Mouse (Mus musculus): ENCODE data around the gene Pla2g2f. TPM values are rescaled to one million over a fixed set of nuclear protein-coding genes. Genes with fewer than 3 reads are reported as not detected.

Pla2g2f gene
- total and polyA plus RNA-seq, 3 experiments = not detected

DNA sequence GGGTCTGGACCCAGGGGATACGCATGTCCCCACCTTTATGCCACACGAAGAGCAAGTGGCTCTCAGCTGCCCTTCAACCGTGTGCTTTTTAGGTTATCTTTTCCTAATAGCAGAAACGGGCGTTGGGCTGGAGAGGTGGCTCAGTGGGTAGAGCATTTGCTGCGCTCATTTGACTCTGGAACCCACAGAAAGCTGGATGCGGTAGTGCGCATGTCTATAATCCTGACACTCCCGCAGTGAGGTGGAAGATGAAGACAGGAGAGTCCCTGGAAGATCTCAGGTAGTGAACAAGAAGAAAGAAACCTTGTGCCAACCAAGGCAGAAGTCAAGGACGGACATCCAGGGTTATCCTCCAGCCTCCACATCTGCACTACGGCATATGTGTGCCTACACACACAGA lies 48.2 kb downstream of the Pla2g2f start:
- no peaks in the 10 kb centered on the region for H3K4me1 ChIP-seq (ENCODE audit: control insufficient read depth in 1 of 2, insufficient read depth in 2 of 2)
- peaks cover 9% of the 10 kb centered on the region for H3K9me3 ChIP-seq (replicated peaks; ENCODE audit: low read length)
- in situ Hi-C loops (cut with MboI; ENCODE audit: low pct_ligation_motif_present, low pct_unique_long_range_greater_than_20kb, low sequenced_read_pairs) = loop anchor here (5.0 kb wide), 1 partner anchor 267 kb away; no protein-coding TSS in a partner anchor
- no peak for DNase-seq (ENCODE audit: extremely low read depth)
- no peaks in the 10 kb centered on the region for H3K36me3 ChIP-seq (replicated peaks in 1 of 2; ENCODE audit: control insufficient read depth in 1 of 2, insufficient read depth in 1 of 2, low read length in 1 of 2)
- no peak overlapping the region for H3K9ac ChIP-seq (ENCODE audit: insufficient read depth, low read depth)
- H3K4me3 ChIP-seq (replicated peaks in 1 of 3; ENCODE audit: low read depth in 2 of 3, low read length in 2 of 3, poor library complexity in 1 of 3) = no peak overlapping the region
- H3K27me3 ChIP-seq (replicated peaks) = peaks cover 69% of the 10 kb centered on the region
- no peak overlapping the region for H3K4me2 ChIP-seq (ENCODE audit: insufficient read depth, low read depth, poor library complexity, severe bottlenecking)
- TF ChIP-seq KAT2A (IDR thresholded peaks at IDR 0.05; ENCODE audit: insufficient replicate concordance, low read length) = no peak
- TF ChIP-seq MAFK (IDR thresholded peaks at IDR 0.05; ENCODE audit: insufficient replicate concordance, low read length) = no peak
- TF ChIP-seq ZKSCAN1 (IDR thresholded peaks at IDR 0.05; ENCODE audit: borderline replicate concordance, low read depth, low read length) = no peak
- TF ChIP-seq USF2 (conservative IDR thresholded peaks at IDR 0.05; ENCODE audit: low read depth, low read length) = no peak
- TF ChIP-seq GABPA (IDR thresholded peaks at IDR 0.05; ENCODE audit: insufficient replicate concordance, low read depth, low read length) = no peak
- TF ChIP-seq ZMIZ1 (IDR thresholded peaks at IDR 0.05; ENCODE audit: low read depth, low read length) = no peak
- no peak for TF ChIP-seq CHD2 (IDR thresholded peaks at IDR 0.05; ENCODE audit: low read length)
- no peak for TF ChIP-seq MEF2A (IDR thresholded peaks at IDR 0.05; ENCODE audit: borderline replicate concordance, low read depth, low read length)
- no peak for TF ChIP-seq RAD21 (IDR thresholded peaks at IDR 0.05; ENCODE audit: low read depth, low read length)
- TF ChIP-seq ETS1 (conservative IDR thresholded peaks at IDR 0.05; ENCODE audit: low read depth, low read length) = no peak
- no peak for TF ChIP-seq POLR2A (IDR thresholded peaks at IDR 0.05; ENCODE audit: low read depth, low read length)
- TF ChIP-seq BHLHE40 (IDR thresholded peaks at IDR 0.05; ENCODE audit: low read depth, low read length) = no peak
- H3K79me2 ChIP-seq (replicated peaks; ENCODE audit: control insufficient read depth, extremely low read depth, insufficient read depth, poor library complexity, severe bottlenecking) = no peaks in the 10 kb centered on the region
- dilution Hi-C loops (cut with MboI; ENCODE audit: extremely low pct_ligation_motif_present, extremely low pct_unique_long_range_greater_than_20kb, low sequenced_read_pairs) = no loop called here
- H3K27ac ChIP-seq (ENCODE audit: insufficient read depth, low read depth) = no peak overlapping the region

DNA sequence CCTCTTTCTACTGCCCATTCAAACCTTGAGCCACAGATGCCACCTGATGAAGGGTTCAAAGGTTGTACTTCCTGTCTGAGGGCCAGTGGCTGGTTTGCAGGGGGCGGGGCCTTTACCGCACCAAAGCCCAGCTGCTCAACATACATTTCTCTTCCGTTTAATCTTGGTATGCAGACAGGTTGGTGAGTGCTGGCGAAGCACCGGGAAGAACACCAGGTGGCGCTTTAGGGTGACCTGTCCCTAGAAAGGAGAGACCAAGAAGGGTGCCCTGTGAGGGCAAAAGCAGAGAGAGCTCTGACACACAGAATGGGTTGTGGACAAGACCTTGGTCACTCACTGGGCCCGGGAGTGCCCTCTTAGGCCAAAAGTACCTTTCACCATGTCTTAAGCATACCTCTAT lies 48.8 kb downstream of the Pla2g2f start:
- Histone ChIP-seq H3K4me3 (replicated peaks in 1 of 3; ENCODE audit: low read depth in 2 of 3, low read length in 2 of 3, poor library complexity in 1 of 3) (no peak overlapping the region), H3K4me1 (ENCODE audit: control insufficient read depth in 1 of 2, insufficient read depth in 2 of 2) (no peaks in the 10 kb centered on the region), H3K9ac (ENCODE audit: insufficient read depth, low read depth) (no peak overlapping the region), H3K4me2 (ENCODE audit: insufficient read depth, low read depth, poor library complexity, severe bottlenecking) (no peak overlapping the region), H3K36me3 (replicated peaks in 1 of 2; ENCODE audit: control insufficient read depth in 1 of 2, insufficient read depth in 1 of 2, low read length in 1 of 2) (no peaks in the 10 kb centered on the region), H3K27ac (ENCODE audit: insufficient read depth, low read depth) (no peak overlapping the region), H3K9me3 (replicated peaks; ENCODE audit: low read length) (peaks cover 9% of the 10 kb centered on the region), H3K27me3 (replicated peaks) (peaks cover 73% of the 10 kb centered on the region), H3K79me2 (replicated peaks; ENCODE audit: control insufficient read depth, extremely low read depth, insufficient read depth, poor library complexity, severe bottlenecking) (no peaks in the 10 kb centered on the region)
- dilution Hi-C loops (cut with MboI; ENCODE audit: extremely low pct_ligation_motif_present, extremely low pct_unique_long_range_greater_than_20kb, low sequenced_read_pairs) (no loop called here), in situ Hi-C loops (cut with MboI; ENCODE audit: low pct_ligation_motif_present, low pct_unique_long_range_greater_than_20kb, low sequenced_read_pairs) (loop anchor here (5.0 kb wide), 1 partner anchor 266 kb away; no protein-coding TSS in a partner anchor)
- peak; percentile 22 for DNase-seq (ENCODE audit: extremely low read depth)
- TF ChIP-seq SMC3 (IDR thresholded peaks at IDR 0.05; ENCODE audit: low read depth, low read length) (peak; percentile 74), ZKSCAN1 (IDR thresholded peaks at IDR 0.05; ENCODE audit: borderline replicate concordance, low read depth, low read length) (no peak), CTCF (conservative IDR thresholded peaks at IDR 0.05 in 1 of 2, IDR thresholded peaks at IDR 0.05 in 1 of 2; ENCODE audit: low read depth in 2 of 2, low read length in 2 of 2) (peak in 1 of 2 experiments; percentile 71; a peak in 2 of 4 replicates), MAZ (IDR thresholded peaks at IDR 0.05; ENCODE audit: low read depth, low read length) (no peak), PAX5 (IDR thresholded peaks at IDR 0.05; ENCODE audit: low read length) (no peak), RAD21 (IDR thresholded peaks at IDR 0.05; ENCODE audit: low read depth, low read length) (peak; percentile 35), GABPA (IDR thresholded peaks at IDR 0.05; ENCODE audit: insufficient replicate concordance, low read depth, low read length) (no peak), USF2 (conservative IDR thresholded peaks at IDR 0.05; ENCODE audit: low read depth, low read length) (no peak), NRF1 (IDR thresholded peaks at IDR 0.05; ENCODE audit: low read depth, low read length) (no peak), MYC (IDR thresholded peaks at IDR 0.05; ENCODE audit: low read depth, low read length) (no peak), SIN3A (IDR thresholded peaks at IDR 0.05; ENCODE audit: low read length) (no peak)
